Mouse (Mus musculus) heart, postnatal 36 days (tissue): ENCODE measurements at regions not wholly inside any gene's neighbourhood (a gene's known extent, or its start where the extent isn't known, plus 50 kb on each side); places are given as distances from the start of the nearest gene placed in this dataset.
"Not testable (repeated sequence)": the region's sequence is repeated elsewhere in the genome, so short reads cannot be mapped to it uniquely, and the experiment has no call there.

ENCODE experiments used
- DNase-seq, 2 experiments: peaks; one replicate each; pipeline ENCODE4 v3.0.0; 2021 to 2022
- intact Hi-C: fragments of 180-260 bp; cut with DNase I; formaldehyde crosslinking; loops from one replicate; pipeline ENCODE4 v1.15.1; 2025

DNA sequence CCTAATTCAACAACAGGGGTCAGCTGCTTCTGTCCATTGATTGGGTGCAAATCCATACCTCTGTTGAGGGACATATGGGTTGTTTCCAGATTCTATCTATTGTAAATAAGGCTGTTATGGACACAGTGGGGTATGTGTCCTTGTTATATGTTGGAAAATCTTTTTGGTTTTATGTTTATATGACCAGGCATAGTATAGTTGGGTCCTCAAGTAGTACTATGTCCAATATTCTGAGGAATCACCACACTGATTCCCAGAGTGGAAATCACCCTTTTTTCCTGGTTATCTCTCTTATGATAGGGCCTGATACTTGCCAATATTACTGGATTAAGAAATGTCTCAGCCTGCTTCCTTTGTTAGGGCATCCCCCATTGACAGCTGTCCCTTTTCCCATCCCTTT lies 1471.0 kb downstream of the Kcnt2 start:
- intact Hi-C loops = no loop called here

DNA sequence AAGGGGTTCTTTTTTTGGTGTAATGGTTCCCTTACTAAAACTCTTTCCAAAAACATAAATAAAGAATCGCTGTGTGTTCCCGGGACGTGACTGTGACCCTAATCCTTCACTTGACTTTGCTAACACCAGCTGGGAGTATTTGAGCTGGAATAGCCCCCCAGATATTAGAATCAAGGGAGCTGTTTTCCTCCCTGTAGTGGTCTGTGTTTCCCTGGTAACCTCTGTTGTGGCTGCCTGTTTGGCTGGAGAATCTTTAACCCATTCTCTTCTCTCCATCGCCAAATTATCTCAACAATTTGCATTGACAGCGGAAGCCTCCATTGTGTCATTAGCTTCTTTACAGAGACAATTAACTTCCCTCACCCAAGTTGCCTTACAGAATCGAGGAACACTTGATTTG lies 1471.6 kb downstream of the Kcnt2 start:
- DNase-seq = no peak
- intact Hi-C loops = no loop called here

More for the DNA sequence above, 1471.0 kb downstream of the Kcnt2 start:
- no peak for DNase-seq

DNA sequence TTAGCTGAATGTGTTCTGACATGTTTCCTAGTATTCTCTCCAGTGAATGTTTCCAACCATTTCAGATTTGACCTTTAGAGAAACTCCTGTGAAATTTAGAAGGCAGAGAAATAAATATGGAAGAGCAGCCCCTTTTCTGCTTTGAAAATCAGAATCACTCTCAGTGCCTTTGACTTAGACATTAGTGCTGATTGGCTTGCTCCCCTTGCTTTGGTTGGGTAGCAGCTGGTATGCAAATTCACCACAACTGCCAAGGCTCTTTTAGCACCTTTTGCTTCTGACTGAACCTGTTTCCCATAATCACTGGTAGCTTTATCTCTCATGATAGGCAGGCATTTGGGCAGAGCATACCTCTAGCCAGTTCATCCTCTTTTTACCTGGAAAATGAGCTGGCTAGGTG lies 1495.3 kb downstream of the Kcnt2 start:
- DNase-seq = no peak
- intact Hi-C loops = no loop called here

DNA sequence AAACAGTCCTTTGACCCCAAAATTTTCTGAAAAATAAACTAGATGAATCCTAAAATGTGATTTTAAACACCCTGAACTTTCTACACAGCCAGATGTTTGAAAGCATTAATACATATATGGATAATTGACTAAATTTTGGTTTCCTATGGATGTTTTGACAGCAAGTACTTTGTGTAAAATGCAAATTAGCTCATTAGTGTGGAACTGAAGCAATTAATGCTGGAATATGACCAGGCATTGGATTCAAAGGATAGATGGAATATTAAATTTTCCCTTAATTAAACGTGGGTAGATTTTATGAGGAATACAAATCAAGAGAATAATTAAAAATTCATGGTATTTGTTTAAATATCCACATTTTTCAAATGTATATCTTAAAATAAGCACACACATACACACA lies 1530.1 kb downstream of the Kcnt2 start:
- no peak for DNase-seq
- intact Hi-C loops = no loop called here

DNA sequence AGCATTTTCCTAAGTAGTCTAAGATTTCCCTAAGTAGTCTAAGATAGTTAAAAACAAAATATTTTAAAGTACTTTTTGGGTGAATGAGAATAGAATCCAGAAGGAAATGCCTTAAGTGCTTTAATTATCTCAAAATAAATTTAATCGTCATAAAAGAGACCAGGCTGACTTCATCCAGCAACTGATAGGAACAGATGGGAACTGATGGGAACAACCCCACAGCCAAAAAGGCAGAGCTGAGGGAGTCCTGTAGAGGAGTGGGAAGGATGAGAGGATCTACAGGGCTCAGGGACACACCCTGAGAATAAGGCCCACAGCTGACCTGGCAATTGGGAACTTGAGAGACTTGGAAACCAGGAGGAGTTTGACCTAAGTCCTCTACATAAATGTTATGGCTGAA lies 1537.4 kb downstream of the Kcnt2 start:
- no peak for DNase-seq
- intact Hi-C loops = no loop called here

DNA sequence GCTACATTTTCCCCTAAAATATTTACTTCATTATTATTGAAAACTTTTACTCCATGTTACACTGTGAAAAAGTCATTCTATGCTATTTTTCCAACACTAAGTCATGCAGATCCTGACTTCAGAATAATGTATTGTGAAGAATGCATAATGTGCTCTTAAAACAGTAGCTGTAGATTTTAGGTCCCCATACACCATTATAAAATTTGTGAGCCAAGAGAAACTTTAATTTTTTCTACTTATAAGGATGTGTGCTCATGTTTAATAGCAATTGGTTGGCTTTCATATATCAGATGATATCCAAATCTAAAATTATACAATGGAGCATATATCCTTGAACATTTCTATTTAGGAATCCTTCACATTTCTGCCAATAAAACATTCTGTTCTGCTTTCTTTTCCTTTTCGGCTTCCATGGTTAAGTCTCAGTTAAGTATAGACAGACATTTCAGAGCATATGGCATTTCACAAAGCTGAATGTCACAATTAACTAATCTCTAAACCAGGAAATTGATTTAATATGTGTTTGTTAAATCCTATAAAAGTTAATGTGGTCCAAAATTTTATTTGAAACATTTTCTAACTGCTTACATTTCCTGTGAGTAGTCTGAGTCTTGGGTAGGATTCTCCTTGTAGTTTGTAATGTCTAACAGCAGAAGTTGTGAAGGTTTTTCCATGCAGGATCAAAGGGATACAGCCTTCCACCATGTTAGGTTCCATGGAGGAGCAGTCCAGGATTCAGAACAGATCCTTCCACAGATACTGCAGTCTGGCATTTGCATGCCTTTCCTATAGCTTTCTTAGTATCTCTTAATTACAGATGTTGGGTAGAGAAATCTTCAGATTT lies 1567.6 kb downstream of the Kcnt2 start:
- intact Hi-C loops = no loop called here
- no peak for DNase-seq

DNA sequence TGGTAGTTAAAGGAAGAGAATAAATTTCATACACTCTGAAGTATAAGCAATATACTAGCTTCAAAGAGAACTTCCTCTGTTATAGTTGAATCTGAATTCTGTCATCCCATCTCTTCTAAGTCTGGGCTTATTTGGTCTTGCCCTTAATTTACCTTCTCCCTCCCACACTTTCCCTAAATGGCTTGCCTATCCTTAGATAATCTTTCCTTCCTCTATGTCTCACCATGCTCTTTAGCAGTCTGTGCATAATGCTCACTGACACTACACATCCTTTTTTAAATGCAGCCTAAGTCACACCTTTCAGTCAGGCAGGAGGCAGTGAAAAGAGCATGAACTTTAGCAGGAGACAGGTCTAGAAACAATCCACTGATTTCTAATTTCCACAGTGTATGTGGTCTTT lies 1585.5 kb downstream of the Kcnt2 start:
- intact Hi-C loops = no loop called here
- no peak for DNase-seq

DNA sequence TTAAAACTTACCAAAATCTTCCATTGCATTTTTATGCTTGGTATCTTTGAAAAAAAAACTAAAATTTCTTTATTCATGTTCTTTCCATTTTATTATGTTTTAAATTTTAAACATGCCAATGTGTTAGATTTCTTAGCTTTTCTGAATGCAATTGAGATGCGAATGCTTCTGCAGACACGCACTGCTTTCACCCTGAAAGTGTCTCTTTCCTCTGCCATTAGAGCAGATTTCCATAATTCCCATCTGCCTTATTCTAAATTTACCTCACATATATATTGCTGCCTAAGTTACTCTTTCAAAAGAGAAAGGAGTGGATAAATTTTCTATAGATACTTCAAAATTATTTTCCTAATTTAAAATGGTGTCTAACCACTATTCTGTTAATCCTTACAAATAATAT lies 1596.6 kb downstream of the Kcnt2 start:
- intact Hi-C loops = no loop called here

DNA sequence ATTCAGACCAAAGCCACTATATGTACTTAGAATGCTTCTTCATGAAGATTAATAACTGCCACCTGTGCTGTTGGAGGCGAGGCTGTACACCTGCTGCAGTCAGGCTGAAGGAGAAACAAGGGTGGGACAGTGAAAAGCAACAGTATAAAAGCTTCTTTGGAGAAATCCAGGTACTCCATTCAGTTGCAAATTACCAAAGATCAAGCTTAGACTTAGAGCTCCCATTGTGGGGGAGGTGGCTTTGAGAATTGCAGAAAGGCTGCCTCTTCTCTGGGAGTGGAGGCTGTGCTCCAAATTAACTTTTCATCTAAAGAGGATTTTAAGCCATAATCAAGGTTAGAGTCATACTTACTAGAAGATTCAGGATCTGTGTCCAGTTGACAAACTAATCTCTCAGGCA lies 1607.9 kb downstream of the Kcnt2 start:
- DNase-seq, intact Hi-C loops: not testable (repeated sequence)

More for the DNA sequence above, 1596.6 kb downstream of the Kcnt2 start:
- DNase-seq = no peak

DNA sequence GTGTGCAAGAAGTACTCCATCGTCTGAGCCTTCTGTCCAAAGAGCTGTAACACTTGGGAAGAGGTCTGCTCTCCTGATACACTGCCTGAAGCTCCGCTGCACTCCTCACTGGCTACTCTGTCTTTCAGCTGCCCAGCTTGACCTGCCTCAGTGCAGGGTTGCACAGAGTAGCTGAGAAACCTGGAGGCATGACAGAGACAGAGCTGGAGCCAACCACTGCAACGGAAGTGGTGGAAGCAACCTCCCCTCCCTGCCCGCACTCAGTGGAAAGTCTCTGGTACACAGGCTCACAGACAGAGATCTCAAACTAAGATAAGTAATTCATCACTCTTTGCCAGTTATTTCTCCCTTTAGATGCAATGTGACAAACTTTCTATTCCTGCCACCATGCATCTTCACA lies 1638.4 kb downstream of the Kcnt2 start:
- intact Hi-C loops = no loop called here
- DNase-seq = no peak

DNA sequence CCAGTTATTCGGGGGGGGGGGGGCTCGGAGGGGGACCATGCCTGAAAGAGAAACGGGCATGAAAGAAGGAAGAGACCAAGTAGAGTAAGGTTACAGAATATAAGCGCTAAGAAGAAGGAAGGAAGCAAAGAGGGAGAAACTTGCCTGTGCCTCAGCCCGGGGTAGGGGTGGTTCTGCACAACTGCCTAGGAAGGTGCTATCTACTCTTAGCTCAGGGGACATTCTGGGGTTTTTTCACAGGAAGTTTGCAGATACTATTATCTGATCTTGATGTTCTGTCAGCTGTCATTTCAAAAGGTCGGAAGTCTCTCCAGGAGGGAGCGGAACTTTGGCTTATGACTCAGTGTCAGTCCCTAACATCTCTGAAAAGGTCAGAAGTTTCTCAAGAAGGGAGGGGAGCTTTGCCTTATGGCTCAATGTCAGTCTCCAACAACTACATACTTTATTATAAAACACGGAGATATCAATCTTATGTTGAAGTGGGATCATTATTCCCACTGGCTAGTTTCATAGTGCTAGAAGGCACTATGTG lies 1652.0 kb downstream of the Kcnt2 start:
- intact Hi-C loops = no loop called here

DNA sequence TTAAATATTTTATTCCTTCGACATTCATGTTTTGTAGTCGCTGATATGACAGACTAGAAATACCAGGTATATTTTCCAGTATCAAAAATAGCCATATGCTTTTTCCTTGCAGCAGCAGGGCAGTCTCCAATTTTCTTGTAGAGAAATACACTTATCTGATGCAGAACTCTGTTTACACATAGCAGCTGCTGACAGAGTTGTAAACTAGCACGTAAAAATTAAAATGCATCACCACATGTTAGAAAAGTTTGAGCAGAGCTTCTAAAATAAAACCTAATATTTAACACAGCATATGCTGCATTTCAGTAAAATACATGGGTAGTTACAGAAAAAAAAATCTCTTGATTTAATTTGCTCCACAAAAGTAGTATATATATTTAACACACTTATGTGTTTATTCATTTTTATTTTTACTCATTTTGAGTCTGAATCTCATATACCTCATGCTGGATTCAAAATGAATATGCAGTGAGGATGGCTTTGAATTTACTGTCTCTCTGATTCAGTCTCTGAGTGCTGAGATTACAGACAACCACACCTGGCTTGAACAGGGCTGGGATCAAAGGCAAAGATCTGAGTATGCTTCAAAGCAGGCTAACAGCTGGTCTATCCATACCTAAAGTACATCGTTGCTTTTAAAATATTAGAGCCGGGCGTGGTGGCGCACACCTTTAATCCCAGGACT lies 1665.9 kb downstream of the Kcnt2 start:
- no peak for DNase-seq
- intact Hi-C loops = no loop called here

More for the DNA sequence above, 1652.0 kb downstream of the Kcnt2 start:
- DNase-seq = no peak

DNA sequence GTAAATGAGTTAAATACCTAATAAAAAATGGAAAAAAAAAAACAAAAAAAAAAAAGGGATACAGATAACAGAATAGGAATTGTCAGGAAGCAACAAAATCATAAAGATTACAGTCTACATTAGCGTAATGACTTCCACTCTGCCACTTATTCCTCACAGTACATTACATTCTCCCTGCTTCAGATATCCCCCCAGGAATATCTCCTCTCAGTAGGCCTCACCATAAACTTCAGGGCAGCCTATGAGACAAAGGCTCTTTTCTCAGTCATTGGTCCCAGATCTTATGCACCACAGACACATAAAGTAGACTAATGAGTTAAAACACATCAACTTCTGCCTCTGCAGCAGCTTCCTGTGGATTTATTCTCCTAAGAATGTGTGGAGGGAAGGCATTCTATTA lies 1680.2 kb downstream of the Kcnt2 start:
- intact Hi-C loops = no loop called here
- no peak for DNase-seq

DNA sequence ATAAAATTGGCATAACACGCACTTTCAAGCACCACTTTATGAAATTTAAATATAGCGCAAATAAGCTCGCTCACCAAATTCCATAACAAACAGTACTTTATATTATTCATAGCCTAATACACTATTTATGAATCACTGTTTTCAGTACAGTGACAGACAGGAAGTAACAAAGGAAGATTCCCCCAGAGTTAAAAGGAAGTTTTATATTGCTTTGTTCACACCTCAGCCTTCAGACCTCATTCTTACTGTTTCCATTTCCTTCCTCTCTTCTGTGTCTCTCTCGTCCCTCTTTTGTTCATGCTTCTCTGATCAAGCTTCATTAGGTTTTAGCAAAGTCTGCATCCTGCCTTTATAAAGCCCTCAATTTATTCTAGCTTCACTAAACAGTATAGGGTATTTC lies 1680.8 kb downstream of the Kcnt2 start:
- no peak for DNase-seq
- intact Hi-C loops = no loop called here

DNA sequence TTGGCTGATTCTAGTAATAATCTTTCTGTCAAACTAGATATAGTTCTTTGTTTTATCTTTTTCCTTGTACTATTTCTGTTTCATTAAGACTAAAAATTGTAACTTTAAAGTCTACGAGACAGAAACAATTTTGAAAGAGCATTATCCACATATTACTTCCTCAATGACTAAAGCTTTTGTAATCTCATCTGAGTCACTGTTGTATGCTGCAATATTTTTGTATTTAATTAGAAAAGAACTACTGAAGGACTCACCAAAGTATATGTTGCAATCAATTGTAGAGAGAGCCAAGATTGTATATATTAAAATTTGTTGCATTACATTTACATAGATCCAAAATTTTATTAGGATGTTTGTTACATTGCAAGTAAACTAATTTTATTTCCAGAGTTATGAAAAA lies 1692.4 kb upstream of the B3galt2 start:
- intact Hi-C loops = no loop called here
- no peak for DNase-seq

DNA sequence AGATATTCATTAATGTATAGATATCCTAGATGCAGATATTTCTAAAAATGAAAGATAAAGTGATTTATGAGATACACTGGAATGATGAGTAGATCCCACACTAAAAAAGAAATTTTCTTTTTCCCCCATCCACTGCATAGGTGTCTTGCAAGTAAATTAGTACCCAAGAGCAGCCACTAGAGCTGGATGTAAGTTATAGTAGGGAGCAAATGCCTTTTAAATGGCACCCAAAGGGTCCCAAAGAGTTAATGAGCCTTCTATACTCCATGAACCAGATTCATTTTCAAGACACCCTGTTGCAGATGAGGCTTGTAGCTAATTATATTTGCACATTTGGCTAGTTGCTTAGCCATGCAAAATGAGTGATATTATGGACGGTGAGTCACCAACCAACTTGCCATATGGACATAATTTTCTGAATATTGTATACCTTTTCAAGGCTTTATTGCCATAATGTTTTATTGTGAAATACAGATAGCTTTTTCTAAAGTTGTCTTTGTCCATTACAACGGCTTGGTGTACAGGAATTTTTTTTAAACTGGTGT lies 1686.1 kb upstream of the B3galt2 start:
- DNase-seq = no peak
- intact Hi-C loops = no loop called here

DNA sequence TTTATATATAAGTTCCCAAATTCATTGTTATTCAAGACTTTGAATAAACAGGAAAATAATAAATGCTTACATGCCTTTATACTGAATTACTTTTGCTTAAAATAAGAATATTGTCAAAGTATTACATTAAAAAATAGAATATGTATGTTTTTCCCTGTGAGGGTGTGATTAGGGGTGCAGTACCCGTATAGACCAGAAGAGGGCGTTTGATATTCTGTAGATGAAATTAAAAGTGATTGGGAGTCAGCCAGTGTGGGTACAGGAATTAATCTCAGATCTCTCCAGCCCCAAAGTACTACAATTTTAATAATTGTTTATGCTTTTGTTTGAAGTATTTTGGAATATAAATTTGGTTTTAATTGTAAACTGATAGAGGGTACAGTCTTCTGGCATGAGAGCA lies 1678.7 kb upstream of the B3galt2 start:
- peak; percentile 2 to 3 for DNase-seq
- intact Hi-C loops = no loop called here

DNA sequence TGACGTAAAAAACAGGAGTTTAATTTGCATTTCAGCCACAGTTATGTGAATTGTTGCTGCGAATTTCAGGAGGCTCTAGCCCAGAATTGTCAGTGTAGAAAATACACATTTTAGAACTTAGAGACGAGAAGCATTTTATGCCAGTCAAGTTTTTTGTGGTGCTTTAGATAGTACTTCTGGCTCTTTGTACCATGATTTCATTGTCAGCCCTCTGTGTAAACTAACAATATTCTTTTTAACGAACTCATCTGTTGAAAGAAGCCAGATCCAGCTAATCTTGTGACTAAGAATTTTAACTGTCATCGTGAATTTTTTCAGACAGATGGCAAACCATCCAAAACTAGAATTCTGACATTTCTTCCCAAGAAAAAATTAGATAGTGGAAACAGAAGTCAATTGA lies 1672.3 kb upstream of the B3galt2 start:
- intact Hi-C loops = no loop called here
- no peak for DNase-seq

DNA sequence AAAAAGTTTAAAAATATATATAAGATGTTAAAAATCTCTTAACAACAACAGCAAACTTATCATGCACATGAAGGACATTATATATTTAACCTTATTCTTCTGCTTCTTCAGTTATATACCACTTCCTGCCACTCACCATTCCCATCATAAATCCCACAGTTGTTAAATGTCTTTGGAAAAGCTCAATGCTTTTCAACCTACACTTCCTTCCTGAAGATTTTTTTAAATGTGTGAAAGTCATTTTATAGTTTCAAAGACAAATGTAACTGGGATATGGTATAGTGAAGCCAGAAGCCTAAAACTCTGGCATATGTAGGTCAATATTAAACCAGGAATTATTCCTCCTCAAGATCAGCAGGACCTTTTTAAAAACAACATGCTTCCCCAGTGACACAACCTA lies 1666.1 kb upstream of the B3galt2 start:
- no peak for DNase-seq
- intact Hi-C loops = no loop called here

DNA sequence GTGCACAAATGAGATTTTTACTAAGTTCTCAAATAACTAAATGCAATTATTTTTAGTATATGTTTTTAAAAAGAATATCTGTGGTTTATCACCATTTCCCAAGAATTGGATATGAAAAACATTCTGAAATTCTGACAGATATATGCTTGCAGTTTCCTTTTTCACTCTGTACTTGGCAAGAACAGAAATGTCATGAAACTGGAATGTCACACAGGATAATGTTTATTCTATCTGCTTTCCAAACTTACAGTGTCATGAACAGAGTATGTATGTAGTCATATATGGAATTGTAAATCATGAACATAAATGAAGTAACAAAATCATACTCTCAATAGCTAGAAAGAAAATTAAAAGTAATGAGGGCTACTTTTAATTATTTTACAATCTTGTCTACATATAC lies 1640.7 kb upstream of the B3galt2 start:
- no peak for DNase-seq
- intact Hi-C loops = no loop called here

DNA sequence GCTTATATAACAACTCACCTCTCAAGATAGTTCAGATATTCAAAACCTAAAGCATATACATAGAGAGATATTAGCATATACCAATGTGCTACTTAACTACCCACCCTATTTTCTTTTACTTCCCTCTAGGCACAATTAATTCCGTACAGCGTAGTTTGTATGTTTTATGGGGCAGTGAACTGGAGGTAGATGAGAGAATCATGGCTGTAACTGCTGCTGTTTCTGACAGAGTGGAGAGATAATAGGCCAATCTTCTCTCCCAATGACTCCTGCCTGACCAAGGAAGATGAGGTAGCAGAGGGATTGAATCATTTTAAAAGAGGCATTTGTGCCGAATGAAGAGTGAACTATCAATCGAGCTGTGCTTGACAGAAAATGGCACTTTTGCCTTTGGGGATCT lies 1640.1 kb upstream of the B3galt2 start:
- intact Hi-C loops = no loop called here
- no peak for DNase-seq

DNA sequence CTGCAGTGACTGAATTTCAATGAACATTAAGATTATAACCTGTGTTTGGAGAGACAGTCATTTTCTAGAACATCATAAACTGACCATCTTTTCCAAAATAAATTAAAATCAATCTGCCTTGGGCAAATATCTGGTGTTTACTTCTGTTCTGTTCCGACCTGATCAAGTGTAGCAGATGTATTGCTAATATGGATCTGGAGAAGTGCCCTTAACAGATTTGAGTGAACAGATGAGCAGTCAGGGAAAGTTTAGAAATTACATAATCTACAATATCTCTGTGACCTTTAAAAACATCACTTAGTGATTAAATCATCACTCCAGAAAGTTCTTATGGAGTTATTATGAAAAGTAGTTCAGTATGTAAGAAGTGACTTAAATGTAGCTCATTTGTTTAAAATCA lies 1634.1 kb upstream of the B3galt2 start:
- intact Hi-C loops = no loop called here
- DNase-seq = no peak
